Mouse (Mus musculus): Measurements from ENCODE around the gene Pramel4. TPM values are rescaled to one million over a fixed set of nuclear protein-coding genes. Genes with fewer than 3 reads are reported as not detected.

The Pramel4 gene
- not detected in 2 replicates for polyA plus RNA-seq (2012; ENCODE audit: low replicate concordance)

GRCm38 (mm10) chr4:144058826-144059225 is at the start of gene Pramel4:
Gene Pramel4, plus strand, starts transcription at chr4:144059126.

GRCm38 (mm10) chr4:144106174-144106573 is 47.2 kb downstream of the Pramel4 start, which contains the start of gene Gm13102:
Gene Gm13102, plus strand, starts transcription at chr4:144106474.

Other genes with a start within 250 kb of the Pramel4 start
- gene Gm13084, start 243.0 kb upstream of the Pramel4 start, polyA plus RNA-seq (2012; ENCODE audit: low replicate concordance): not detected in 2 replicates
- gene Gm13103, start 212.6 kb upstream of the Pramel4 start, polyA plus RNA-seq (2012; ENCODE audit: low replicate concordance): not detected in 2 replicates
- gene Pramef6, start 158.7 kb upstream of the Pramel4 start, polyA plus RNA-seq (2012; ENCODE audit: low replicate concordance): not detected in 2 replicates
- gene Pramef25, start 108.1 kb upstream of the Pramel4 start, polyA plus RNA-seq (2012; ENCODE audit: low replicate concordance): not detected in 2 replicates
- gene Gm13101, start 92.2 kb upstream of the Pramel4 start, polyA plus RNA-seq (2012; ENCODE audit: low replicate concordance): not detected in 2 replicates
- not detected in 2 replicates for gene Pramef17, start 64.8 kb upstream of the Pramel4 start, polyA plus RNA-seq (2012; ENCODE audit: low replicate concordance)
- not detected in 2 replicates for gene Gm13102, start 47.3 kb downstream of the Pramel4 start, polyA plus RNA-seq (2012; ENCODE audit: low replicate concordance)
- not detected in 2 replicates for gene Oog3, start 103.5 kb downstream of the Pramel4 start, polyA plus RNA-seq (2012; ENCODE audit: low replicate concordance)
- gene Oog2, start 131.6 kb downstream of the Pramel4 start, polyA plus RNA-seq (2012; ENCODE audit: low replicate concordance): not detected in 2 replicates
- not detected in 2 replicates for gene C87977, start 154.2 kb downstream of the Pramel4 start, polyA plus RNA-seq (2012; ENCODE audit: low replicate concordance)
- not detected in 2 replicates for gene Pramel5, start 221.4 kb downstream of the Pramel4 start, polyA plus RNA-seq (2012; ENCODE audit: low replicate concordance)